Mouse (Mus musculus) testis, adult 10 weeks (tissue): Measurements from ENCODE around the gene Ncaph. TPM values are rescaled to one million over a fixed set of nuclear protein-coding genes. Genes with fewer than 3 reads are reported as not detected.

ENCODE experiments used
- polyA plus RNA-seq: library from polyadenylated mRNA; stranded (reverse); fragments of 350-450 nt; fragmentation: Illumina TruSeq; extraction: RNeasy Lipid Tissue Mini Kit (QIAGEN cat#74804); gene quantifications from one replicate; pipeline ENCODE4 v1.2.3, GENCODE M21; 2014; ENCODE audit warnings: low read depth, low replicate concordance

Ncaph gene
- polyA plus RNA-seq: 29.8 TPM

DNA sequence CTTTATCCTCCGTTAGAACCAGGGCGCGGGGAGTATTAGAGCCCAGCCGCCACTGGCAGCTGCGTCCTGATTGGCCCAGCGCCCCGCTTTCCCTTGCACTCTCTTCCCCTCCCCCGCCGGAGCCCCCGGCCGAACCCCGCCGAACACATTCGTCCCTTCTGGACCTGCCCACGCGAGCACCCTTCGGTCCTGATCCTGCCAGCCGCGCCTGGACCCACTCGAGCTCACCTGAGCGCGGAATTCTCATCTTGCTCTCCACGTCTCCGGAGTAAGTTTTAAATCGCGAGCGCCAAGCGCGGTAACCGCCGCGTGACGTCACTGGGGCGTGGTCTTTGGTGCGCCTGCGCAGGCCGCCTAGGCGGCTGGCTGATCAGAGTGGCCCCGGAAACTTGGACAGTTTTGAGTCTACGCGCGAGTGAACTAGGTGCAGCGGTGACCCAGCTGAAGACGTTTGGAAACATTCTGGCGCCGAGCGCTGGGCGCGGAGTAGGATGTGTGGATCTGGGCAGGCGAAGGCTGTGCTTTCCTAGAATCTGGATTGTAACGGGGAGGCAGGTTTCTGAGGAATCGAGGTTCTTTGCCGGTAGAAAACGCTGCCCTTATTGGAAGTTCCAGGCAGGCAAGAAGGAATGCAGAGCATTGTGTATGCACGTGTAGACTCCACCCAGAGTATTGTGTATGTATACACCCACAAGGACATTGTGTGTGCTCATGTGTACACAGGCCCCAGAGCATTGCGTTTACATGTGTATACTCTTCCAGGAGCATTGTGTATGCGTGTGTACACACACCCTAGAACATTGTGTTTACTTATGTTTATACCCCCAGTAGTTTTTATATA is at the start of gene Ncaph:
Ncaph (minus strand) TSS at position 334 of the 841 bp plus-strand sequence.

DNA sequence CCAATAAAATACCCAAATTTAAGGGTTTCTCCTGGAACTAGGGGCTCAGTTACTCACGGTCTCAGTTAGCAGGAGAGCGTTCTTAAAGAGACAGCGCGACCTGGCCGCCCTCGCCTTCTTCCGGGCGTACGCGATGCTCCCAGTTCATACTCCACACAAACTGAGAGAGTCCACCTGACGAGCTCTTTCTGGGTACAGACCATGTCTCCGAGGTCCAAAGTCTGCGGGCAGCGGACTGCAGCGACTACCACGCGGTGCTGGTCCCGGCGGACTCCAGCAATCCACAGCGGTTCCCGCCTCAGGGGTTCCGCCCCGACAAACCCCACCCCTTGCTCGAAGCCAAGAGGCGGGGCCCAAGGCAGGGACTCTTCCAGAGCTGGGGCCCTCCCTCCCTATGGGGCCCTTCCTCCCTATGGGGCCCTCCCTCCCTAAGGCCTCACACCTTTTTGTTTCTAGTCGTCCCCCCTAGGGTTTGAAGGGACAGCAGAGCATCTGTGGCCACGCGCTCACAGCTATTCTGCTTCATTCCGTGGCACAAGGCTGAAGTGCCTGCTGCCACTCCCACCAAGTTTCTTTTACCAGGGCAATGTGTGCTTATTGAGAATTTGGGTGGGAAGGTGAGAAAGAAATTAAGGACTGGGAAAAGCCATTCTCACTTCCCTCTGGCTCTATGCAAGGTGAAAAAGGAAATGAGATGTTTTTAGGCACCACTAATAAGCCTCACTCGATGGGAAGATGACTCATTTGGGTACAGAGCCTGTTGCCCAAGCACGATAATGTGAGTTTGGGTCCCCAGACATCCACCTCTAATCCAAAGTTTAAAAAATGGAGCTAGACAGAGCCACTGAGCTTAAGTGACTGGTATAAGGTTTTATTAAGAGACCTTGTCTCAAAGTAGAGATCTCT is 9.7 kb upstream of the Ncaph start, which contains the start of gene Itpripl1:
Itpripl1 (minus strand) TSS at position 285 of the 906 bp plus-strand sequence.

DNA sequence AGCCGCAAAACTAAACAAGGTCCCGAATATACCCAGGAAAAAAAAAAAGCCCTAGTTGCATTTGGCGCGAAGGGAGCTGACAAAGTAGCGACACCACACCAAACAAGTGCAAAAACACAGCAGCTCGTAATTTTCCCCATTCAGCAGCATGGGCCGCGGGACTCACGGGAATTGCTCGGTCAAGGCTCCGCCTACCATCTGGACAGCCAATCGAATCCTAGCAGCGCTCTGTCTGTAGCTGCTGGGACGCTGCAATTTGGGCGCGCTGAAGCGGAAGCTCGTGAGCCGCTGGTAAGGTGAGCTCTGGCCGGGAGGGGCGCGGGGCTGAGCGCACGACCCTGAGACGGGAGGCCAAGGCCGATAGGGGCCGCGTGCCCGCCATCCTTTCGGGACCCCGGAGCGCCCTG is 63.3 kb downstream of the Ncaph start, which contains the start of gene Blvra:
Blvra (plus strand) TSS at position 231 of the 407 bp plus-strand sequence.

Other genes with a start within 250 kb of the Ncaph start
- gene Sppl2a, start 200.7 kb downstream of the Ncaph start, polyA plus RNA-seq: 39.5 TPM
- gene Ap4e1, start 125.2 kb downstream of the Ncaph start, polyA plus RNA-seq: 16.2 TPM
- 9.0 TPM for gene Blvra, start 63.3 kb downstream of the Ncaph start, polyA plus RNA-seq
- 1.6 TPM for gene Itpripl1, start 9.5 kb upstream of the Ncaph start, polyA plus RNA-seq
- gene 1810024B03Rik, start 74.3 kb upstream of the Ncaph start, polyA plus RNA-seq: 23.4 TPM
- 42.7 TPM for gene Snrnp200, start 74.4 kb upstream of the Ncaph start, polyA plus RNA-seq
- 7.2 TPM for gene Ciao1, start 113.9 kb upstream of the Ncaph start, polyA plus RNA-seq
- 31.1 TPM for gene Tmem127, start 114.0 kb upstream of the Ncaph start, polyA plus RNA-seq
- 47.1 TPM for gene Stard7, start 136.3 kb upstream of the Ncaph start, polyA plus RNA-seq
- 0.53 TPM for gene Dusp2, start 202.2 kb upstream of the Ncaph start, polyA plus RNA-seq
- not detected for gene Astl, start 204.7 kb upstream of the Ncaph start, polyA plus RNA-seq
- 0.13 TPM for gene Adra2b, start 229.3 kb upstream of the Ncaph start, polyA plus RNA-seq